Mouse (Mus musculus): ENCODE measurements around the gene Dynlt1a.
"Not testable (repeated sequence)": the region's sequence is repeated elsewhere in the genome, so short reads cannot be mapped to it uniquely, and the experiment has no call there.

The Dynlt1a gene

GRCm38 (mm10) chr17:6286169-6286568 lies 31.1 kb downstream of the Dynlt1a start:
- not testable (repeated sequence) for DNase-seq (ENCODE audit: low spot score)

GRCm38 (mm10) chr17:6283137-6283536 lies 34.2 kb downstream of the Dynlt1a start:
- not testable (repeated sequence) for DNase-seq (ENCODE audit: low spot score)

- DNase-seq (ENCODE audit: low spot score), result not testable (repeated sequence)
These were observed 36.8 kb downstream of the Dynlt1a start for GRCm38 (mm10) chr17:6280513-6280912.

GRCm38 (mm10) chr17:6279772-6280171 lies 37.5 kb downstream of the Dynlt1a start:
- not testable (repeated sequence) for DNase-seq (ENCODE audit: low spot score)

- not testable (repeated sequence) for DNase-seq (ENCODE audit: low spot score)
These were observed 38.1 kb downstream of the Dynlt1a start for GRCm38 (mm10) chr17:6279205-6279604.

- not testable (repeated sequence) for DNase-seq (ENCODE audit: low spot score)
These were observed 42.6 kb downstream of the Dynlt1a start for GRCm38 (mm10) chr17:6274693-6275092.

GRCm38 (mm10) chr17:6271970-6272369 lies 45.3 kb downstream of the Dynlt1a start:
- DNase-seq (ENCODE audit: low spot score), result not testable (repeated sequence)

GRCm38 (mm10) chr17:6270840-6271239 lies 46.5 kb downstream of the Dynlt1a start:
- DNase-seq (ENCODE audit: low spot score), result not testable (repeated sequence)

GRCm38 (mm10) chr17:6269876-6270831 lies 47.1 kb downstream of the Dynlt1a start:
- not testable (repeated sequence) for DNase-seq (ENCODE audit: low spot score)

GRCm38 (mm10) chr17:6257070-6257456 lies 60.2 kb downstream of the Dynlt1a start:
- DNase-seq (ENCODE audit: low spot score), result not testable (repeated sequence)

GRCm38 (mm10) chr17:6256400-6257069 lies 60.8 kb downstream of the Dynlt1a start, which contains the start of gene Tmem181a:
Gene Tmem181a, plus strand, starts transcription at chr17:6256860.
- DNase-seq (ENCODE audit: low spot score), result not testable (repeated sequence)
